Mouse (Mus musculus): ENCODE measurements at regions not wholly inside any gene's neighbourhood (a gene's known extent, or its start where the extent isn't known, plus 50 kb on each side); places are given as distances from the start of the nearest gene placed in this dataset.

DNA sequence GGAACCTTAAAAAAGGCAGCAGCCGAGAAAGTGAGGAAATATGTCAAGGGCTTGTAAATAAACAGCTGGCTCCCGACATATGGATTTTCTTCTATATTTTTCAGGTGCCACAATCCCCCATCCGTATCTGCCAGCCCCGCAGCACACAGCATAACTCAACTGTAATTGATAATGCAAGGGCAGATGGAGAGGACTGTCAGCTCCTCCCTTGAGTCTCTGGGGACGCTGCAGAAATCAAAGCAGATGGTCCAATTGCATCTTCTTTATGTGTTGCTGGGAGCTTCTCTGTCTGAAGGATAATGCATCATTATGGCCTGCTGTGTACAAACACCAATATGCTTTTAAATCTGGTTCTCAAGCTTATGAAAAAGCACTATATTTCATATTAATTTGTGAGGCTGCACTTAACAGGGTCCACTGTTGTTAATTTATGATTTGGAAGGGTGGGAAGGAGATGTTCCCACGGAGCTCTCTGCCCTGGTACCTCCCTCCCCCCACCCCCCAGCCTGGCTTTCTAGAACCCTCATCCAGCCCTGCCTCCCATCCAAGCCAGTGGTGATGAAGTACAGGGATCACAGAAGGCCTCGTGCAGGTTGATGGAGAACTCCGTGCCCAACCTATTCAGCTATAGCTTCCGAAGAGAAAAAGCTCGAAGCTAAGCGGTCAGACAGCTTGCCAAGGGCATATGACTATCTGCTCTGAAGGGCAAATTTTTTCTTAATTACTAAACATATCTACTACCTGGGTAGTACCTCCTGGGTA, 603.7 kb downstream of the Tox3 start:
- no peak for DNase-seq

DNA sequence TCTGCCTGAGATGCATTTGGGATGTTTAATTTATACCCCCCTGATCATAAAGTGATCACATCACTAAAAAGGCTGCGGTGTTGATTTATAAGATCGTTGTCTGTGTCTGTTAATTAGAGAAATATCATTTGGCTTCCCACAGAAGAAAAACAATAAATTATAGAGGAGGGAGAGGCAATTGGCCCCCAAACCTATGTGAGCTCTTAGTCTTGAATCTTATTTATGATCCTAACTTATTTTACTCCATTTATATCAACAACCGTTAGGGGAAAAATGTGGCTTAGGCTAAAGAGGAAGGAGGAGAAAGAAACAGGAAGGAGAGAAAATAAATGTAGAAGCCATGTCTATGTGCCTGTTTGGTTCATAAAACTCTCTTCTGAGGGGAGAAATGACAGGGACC, 609.5 kb downstream of the Tox3 start:
- DNase-seq: no peak

GRCm38 (mm10) chr8:89737636-89738035, 610.5 kb downstream of the Tox3 start:
- DNase-seq: no peak

GRCm38 (mm10) chr8:89727252-89727651, 620.9 kb downstream of the Tox3 start:
- DNase-seq: peak; percentile 55

GRCm38 (mm10) chr8:89721684-89722305, 626.3 kb downstream of the Tox3 start:
- DNase-seq: no peak

- DNase-seq: no peak
These were observed 634.3 kb downstream of the Tox3 start for GRCm38 (mm10) chr8:89713880-89714279.

GRCm38 (mm10) chr8:89707341-89707928, 640.7 kb downstream of the Tox3 start:
- no peak for DNase-seq

DNA sequence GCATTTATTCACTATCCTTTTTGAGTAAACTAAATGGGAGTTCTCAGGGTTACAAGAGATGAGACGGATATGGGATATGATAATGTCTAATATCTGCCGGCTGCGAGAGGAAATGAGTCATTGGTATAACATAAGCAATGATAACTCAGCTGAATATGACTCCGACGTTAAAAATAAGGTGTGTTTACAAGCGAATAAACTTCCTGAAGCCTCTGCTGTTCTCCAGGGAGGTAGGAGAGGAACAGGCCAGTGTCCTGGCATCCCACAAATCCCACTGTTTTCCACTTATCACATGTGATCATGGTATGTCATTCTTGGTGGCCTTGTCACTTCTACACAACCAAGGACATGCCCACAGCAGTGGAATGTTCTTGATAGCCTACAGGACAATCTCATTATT, 641.7 kb upstream of the Sall1 start:
- peak; percentile 63 for DNase-seq

DNA sequence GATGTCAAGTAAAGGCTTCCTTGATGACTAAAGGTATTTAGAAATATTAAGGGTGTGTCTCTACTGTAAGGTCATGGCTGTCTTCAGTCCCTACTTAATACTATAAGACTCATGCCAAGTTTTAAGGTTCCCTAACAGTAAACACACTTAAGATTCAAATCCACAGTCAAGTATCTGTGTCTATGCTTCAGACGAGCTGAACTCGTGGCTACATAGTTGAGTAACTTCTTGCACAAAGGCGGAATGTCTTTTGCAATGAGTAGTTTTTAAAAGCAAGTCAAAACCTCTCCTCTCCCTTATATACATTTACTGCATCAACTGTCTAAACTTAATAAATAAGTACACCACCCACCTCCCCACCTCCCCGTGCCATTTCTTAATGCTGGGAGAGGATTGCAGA, 637.0 kb upstream of the Sall1 start:
- DNase-seq: no peak

DNA sequence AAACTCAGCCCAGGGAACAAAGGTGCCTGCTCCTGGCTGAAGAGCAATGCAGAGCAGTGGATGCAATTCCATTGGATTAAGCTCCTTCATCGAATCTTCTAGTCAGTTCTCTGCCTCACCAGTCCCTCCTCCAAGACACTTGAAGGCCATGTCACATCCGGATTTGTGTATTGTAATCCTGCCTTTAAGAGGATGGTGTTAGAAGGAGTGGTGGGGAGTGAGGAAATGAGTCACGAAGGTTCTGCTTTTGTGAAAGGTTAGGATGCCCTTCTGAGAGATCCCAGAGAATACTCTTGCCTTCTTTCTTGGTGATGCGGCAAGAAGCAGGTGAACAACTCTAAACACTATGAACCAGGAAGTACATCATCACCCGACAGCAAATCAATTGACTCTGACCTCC, 636.4 kb upstream of the Sall1 start:
- DNase-seq: no peak

DNA sequence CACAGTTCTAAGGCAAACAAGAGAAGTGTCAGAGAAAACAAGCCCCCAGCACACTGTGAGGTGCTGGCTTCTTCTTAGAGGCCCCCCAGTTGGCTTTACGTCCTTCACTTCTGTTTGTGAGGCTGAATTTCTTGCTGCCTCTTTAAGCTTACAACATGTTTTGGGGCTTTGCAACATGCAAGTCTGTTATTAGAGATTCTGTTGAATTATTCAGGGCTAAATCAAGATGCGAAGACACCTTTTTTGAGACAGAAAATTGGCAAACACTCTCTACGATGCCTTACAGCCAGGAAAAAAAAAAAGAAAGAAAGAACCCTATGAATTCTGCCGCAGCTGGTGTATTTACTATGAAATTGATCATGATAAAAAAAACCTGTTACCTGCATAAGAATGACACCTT, 635.6 kb upstream of the Sall1 start:
- no peak for DNase-seq

- DNase-seq: no peak
These were observed 633.3 kb upstream of the Sall1 start for GRCm38 (mm10) chr8:89677266-89677665.

- no peak for DNase-seq
These were observed 629.9 kb upstream of the Sall1 start for GRCm38 (mm10) chr8:89673911-89674310.

- no peak for DNase-seq
These were observed 628.7 kb upstream of the Sall1 start for GRCm38 (mm10) chr8:89672631-89673030.

DNA sequence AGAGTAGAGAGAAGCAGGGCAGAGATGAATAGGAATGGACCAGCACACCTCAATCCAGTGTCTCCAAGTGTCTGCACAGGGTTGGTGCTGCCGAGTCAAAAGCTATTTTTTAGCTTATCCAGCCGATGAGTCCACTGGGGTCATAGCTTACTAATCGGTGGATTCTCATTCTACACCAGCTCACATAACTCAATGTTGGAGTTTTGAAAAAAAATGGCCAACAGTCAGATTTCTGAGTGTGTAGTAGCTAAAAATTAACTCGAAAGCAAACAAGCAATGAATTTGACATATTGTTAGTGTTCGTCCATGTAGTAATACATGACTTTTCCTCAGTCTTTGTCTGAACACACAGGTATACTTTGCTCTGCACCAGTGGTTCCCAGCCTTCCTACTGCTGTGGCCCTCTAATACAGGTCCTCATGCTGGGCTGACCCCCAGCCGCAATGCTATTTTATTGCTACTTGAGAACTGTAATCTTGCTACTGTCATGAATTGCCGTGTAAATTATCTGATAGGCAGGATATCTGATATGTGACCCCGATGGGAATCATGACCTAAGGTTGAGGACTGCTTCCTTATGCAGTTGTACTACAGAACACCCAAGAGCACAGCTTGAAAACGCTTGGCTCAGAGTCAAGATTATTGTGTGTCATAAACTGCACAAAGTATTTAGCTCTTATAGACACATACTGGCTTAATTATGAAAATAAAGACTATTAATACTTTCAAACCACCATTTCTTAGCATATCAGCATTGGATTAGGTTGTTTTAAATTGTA, 621.1 kb upstream of the Sall1 start:
- no peak for DNase-seq

DNA sequence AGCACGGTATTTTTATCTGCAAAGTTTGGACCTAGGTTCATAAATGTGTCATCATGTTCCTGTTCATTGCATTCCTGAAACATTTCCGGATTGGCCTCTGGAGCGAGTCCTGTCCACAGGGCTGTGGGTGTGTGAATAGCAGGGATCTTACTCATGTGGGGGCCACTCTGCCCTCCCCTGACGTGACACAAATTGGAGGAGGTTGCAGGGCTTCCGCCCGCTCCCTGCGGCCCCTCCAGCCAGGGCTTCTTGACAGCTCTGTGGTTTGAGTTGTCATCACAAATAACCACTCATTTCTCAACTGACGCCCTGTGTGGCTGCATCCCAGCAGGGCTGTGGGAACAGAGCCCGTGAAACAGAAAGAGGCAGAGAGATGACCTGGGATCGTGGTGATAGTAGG, 619.9 kb upstream of the Sall1 start:
- DNase-seq: peak; percentile 15

GRCm38 (mm10) chr8:89658998-89659944, 615.3 kb upstream of the Sall1 start:
- no peak for DNase-seq

DNA sequence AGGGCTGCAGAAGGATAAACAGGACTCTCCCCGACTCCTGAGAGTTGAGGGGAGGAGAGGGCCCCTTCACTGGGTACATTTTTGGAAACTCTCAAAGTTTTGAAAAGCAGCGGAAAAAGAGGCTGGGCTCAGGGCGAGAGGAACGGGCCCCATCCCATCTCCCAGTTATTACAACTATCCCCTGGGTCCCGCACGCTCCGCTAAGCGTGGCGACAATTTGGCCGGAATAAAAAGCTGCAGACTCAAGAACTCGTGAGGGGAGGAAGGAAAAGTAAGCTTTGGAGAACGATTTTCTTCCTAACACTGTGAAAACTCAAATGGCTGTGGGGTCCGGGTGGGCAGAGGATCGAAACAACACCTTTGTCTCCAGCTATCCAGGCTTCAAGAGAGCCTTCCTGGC, 611.4 kb upstream of the Sall1 start:
- no peak for DNase-seq

DNA sequence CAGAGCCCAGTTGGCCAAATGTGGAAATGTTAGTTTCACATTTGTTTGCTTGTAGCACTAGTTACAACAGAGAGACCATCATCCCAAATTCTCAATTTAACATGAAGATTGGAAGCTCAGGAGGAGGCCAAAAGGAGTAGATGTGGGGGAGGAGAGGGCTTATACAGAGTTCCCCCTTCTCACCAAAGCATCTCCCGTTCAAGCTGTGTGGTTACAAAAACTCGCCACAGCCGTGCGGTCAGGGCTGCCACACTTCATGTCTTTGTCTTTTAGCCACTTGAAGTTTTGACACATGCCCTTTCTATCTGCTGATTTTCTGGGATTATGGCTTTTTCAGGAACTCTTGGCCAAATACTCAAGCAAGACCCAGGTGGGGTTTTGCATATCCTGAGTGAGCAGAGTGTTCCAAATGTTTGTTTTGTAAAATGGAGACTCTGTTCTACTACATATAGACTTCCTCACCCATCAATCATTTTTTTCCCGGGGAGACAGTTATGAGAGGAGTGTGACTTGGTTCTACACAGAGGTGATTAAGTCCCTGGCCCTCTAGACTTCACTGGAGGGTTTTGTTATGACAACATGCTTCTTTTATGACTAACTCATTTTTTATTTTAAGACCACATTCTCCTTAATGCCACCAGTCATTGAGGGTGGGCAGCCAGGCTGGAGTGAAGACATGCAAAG, 605.4 kb upstream of the Sall1 start:
- no peak for DNase-seq

GRCm38 (mm10) chr8:89646946-89647345, 603.0 kb upstream of the Sall1 start:
- no peak for DNase-seq

DNA sequence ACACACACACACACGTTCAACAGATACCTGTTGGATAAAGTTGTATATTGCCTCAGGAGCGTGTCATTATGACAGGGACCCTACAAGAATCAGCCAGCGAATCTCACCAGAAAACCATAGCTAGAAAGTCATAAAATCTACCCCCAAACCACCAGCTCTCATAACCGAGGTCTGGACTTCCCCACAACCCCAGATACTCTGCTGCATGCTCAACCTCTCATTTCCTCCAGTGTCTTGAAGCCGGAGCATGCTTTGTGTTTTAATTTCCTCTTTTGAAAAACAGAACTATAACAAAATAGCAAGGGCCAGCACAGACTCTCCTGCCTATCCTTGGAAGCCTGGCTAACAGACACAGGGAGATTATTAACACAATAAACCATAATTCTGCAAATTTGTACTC, 597.4 kb upstream of the Sall1 start:
- no peak for DNase-seq

- no peak for DNase-seq
These were observed 590.9 kb upstream of the Sall1 start for GRCm38 (mm10) chr8:89634864-89635263.
